Mouse (Mus musculus) heart, postnatal 0 days (tissue): ENCODE measurements around the gene Sim1.

Experiments used
- CTCF ChIP-seq: IDR thresholded peaks from 2 replicates; pipeline ENCODE4 v1.5.1; 2016; ENCODE audit warnings: antibody characterized with exemption, control low read depth, low read depth
- EP300 ChIP-seq: IDR thresholded peaks from 2 replicates; pipeline ENCODE4 v1.6.1; 2016; ENCODE audit warnings: antibody characterized with exemption, low read depth

DNA sequence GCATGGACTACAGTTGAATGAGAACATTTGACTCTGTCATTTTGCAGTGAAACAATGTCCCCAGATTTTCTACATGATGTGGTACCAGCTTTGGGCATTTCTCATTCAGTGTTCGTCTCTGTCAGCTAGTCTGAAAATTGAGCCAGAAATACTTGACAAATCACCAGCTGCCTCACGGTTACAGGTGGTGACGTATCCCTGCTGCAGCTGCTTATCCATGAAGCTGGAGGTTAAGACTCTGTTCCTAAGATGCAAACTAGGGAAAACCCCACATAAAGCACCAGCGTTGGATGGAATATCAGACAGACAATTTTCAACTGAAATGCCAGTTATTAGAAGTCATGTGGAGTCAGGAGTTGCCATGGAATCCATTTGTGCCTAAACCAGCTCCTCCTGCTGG lies 8.2 kb upstream of the Sim1 start:
- no peak for TF ChIP-seq EP300
- no peak for TF ChIP-seq CTCF
